Mouse (Mus musculus): Measurements from ENCODE around the gene Notum.

DNA sequence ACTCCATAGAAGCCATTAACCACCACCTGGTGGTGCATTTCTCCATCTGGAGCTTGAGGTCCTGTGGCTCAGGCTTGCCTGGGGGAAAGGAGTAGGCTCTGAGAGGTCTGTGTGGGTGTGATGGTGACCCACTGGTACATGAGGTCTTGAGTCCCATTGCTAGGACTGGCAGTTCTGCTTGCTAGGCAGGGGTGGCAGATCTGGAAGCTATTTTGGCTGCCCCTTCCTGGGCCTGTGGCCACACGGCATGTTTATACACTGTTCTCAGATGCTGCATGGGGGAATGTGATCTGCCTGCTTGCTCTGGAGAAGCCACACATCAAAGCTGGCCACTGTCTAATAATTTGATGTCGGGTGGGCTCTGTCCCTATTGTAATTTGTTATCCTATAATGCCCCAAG, 23.1 kb upstream of the Notum start:
- TF ChIP-seq POLR2A (IDR thresholded peaks at IDR 0.05; ENCODE audit: low read depth, low read length) (no peak), CTCF (conservative IDR thresholded peaks at IDR 0.05; ENCODE audit: insufficient read depth, insufficient read length, low read depth, low read length) (no peak)

All from kidney, adult 2 months (tissue).